Mouse (Mus musculus): ENCODE measurements at regions not wholly inside any gene's neighbourhood (a gene's known extent, or its start where the extent isn't known, plus 50 kb on each side); places are given as distances from the start of the nearest gene placed in this dataset.
A peak's percentile ranks its signal among the peaks of the same experiment; 100 is the strongest.

DNA sequence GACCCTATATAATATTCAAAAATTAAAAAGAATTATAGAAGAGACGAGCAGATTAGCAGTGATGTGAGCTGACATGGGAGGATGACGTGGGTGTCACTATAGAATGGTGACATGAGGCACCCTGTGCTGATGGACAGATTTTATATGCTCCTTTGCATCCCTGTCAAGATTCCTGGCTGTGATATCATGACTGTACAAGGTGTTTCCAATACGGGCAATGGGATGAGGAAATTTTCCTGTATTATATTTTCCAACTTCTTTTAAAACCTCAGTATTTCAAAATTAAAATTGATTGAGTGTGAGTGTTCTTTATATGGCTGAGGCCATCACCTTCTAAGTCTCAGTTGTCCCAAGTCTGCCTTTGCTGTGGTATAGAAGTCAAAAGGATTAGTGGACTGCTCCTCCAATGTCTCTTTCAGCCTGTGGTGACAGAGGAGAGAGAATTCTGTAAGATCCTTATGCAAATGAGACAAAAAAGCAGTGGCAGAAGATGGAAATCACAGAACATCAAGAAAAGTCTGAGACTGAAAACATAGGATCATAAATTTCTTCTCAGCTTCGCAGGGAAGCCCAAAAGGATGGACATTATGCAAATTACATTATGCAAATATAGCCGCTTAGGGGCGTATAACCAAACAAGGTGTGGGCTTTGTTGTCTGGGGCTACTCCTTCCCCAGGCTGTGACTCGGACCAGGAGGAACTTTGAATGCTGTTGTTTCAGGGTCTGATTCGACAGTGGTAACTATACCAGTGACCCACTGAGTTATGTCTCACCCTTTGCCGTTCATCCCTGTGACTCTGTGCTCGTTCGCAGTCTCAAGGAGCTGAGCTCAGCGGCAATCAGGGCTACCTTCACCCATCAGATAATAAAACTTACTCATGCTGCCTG, 483.0 kb upstream of the Fam92a start:
- H3K36me3 ChIP-seq (replicated peaks; ENCODE audit: low read length) = no peaks in the 10 kb centered on the region
- no peak overlapping the region for H3K4me3 ChIP-seq (replicated peaks)
- H3K9me3 ChIP-seq = no peaks in the 10 kb centered on the region
- H3K4me1 ChIP-seq = no peaks in the 10 kb centered on the region
- H3K27me3 ChIP-seq (replicated peaks) = no peaks in the 10 kb centered on the region
- TF ChIP-seq FLI1 (IDR thresholded peaks at IDR 0.05; ENCODE audit: low read length) (no peak), GATA1 (IDR thresholded peaks at IDR 0.05; ENCODE audit: borderline replicate concordance, low read length) (no peak)

DNA sequence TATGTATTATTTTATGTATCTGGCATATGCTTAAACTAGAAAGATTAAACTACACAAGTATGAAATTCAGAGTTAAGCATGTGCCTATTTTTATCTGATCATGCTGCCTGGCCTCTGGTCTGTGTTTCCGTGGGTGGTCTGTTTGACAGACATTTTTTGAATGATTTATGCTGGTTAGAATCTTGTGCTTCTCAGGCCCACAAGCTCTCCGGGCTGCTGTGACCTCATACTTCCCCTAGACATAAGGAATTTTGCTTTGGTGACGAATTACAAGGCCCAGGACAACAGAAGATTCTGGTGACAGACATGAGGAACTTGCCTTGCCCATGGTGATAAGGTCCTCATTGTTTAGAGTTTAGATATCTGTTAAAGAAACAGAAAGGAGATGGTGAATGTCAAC, 475.9 kb upstream of the Fam92a start:
- no peak for TF ChIP-seq FLI1 (IDR thresholded peaks at IDR 0.05; ENCODE audit: low read length)
- TF ChIP-seq GATA1 (IDR thresholded peaks at IDR 0.05; ENCODE audit: borderline replicate concordance, low read length) = no peak

DNA sequence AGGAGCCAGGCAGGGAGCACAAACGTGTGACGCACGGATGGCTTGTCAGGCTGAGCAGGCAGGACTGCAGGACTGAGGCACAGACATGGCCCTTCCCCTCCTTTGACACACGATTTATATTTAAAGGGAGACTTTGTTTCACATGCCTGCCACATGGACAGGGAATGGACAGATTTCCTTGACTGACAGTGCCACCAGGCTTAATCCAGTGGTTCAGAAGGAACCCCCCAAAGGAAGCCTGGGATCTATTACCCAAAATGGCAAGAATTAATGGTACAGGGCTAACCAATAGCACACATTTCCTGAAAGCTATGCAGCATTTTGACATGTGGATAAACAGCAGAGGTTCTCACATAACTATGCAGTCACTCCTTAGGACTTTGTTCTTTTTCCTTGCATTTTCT, 470.7 kb upstream of the Fam92a start:
- Histone ChIP-seq H3K4me1 (peaks cover 8% of the 10 kb centered on the region), H3K36me3 (replicated peaks; ENCODE audit: low read length) (no peaks in the 10 kb centered on the region), H3K27me3 (replicated peaks) (no peaks in the 10 kb centered on the region), H3K4me3 (replicated peaks) (peak overlapping the region; percentile 24), H3K9me3 (no peaks in the 10 kb centered on the region)
- no peak for TF ChIP-seq FLI1 (IDR thresholded peaks at IDR 0.05; ENCODE audit: low read length)
- no peak for TF ChIP-seq GATA1 (IDR thresholded peaks at IDR 0.05; ENCODE audit: borderline replicate concordance, low read length)

More for the DNA sequence above, 475.9 kb upstream of the Fam92a start:
- Histone ChIP-seq H3K27me3 (replicated peaks) (no peaks in the 10 kb centered on the region), H3K4me3 (replicated peaks) (no peak overlapping the region), H3K9me3 (no peaks in the 10 kb centered on the region), H3K4me1 (peaks cover 9% of the 10 kb centered on the region; the same call in 1 of the 2 replicates), H3K36me3 (replicated peaks; ENCODE audit: low read length) (no peaks in the 10 kb centered on the region)

GRCm38 (mm10) chr4:12629375-12629821, 457.6 kb upstream of the Fam92a start:
- no peak overlapping the region for H3K4me3 ChIP-seq (replicated peaks)
- no peaks in the 10 kb centered on the region for H3K36me3 ChIP-seq (replicated peaks; ENCODE audit: low read length)
- H3K9me3 ChIP-seq = no peaks in the 10 kb centered on the region
- peaks cover 53% of the 10 kb centered on the region for H3K4me1 ChIP-seq
- TF ChIP-seq GATA1 (IDR thresholded peaks at IDR 0.05; ENCODE audit: borderline replicate concordance, low read length) (no peak), FLI1 (IDR thresholded peaks at IDR 0.05; ENCODE audit: low read length) (no peak)
- H3K27me3 ChIP-seq (replicated peaks) = no peaks in the 10 kb centered on the region

DNA sequence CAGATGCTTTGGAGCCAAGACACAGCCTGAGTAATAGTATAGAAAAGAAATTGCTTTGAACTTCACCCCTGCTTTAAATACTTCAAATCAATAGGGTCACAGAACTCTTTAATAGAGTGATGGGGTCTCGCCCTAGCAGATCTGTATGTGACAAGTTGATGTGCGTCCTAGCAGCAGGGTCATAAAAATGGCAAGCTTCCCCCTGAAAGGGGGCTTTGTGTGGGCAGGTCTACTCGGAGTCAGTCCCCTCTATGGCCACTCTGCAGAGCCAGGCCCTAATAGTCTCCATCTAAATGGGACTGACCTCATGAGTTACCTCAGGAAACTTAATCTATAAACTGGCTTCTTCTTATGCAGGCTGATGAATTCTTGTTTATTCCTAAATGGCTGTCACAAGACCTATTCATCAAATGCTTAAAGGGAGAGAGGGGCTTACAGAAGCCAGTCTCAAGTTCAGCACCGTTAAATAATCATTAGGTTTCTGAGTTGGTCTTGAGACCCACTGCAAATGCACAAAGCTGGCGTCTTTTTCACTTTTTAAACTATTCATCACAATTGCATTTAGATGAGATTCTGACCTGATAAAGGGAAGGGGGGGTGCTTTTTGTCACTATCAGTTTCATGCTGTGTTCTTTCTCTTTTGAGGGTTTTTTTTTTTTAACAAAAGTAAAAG, 457.0 kb upstream of the Fam92a start:
- H3K36me3 ChIP-seq (replicated peaks; ENCODE audit: low read length) = no peaks in the 10 kb centered on the region
- no peaks in the 10 kb centered on the region for H3K9me3 ChIP-seq
- H3K4me3 ChIP-seq (replicated peaks) = no peak overlapping the region
- peaks cover 58% of the 10 kb centered on the region for H3K4me1 ChIP-seq
- TF ChIP-seq FLI1 (IDR thresholded peaks at IDR 0.05; ENCODE audit: low read length) (no peak), GATA1 (IDR thresholded peaks at IDR 0.05; ENCODE audit: borderline replicate concordance, low read length) (no peak)
- no peaks in the 10 kb centered on the region for H3K27me3 ChIP-seq (replicated peaks)

- TF ChIP-seq GATA1 (IDR thresholded peaks at IDR 0.05; ENCODE audit: borderline replicate concordance, low read length) = no peak
- TF ChIP-seq FLI1 (IDR thresholded peaks at IDR 0.05; ENCODE audit: low read length) = no peak
- H3K9me3 ChIP-seq = no peaks in the 10 kb centered on the region
- no peaks in the 10 kb centered on the region for H3K27me3 ChIP-seq (replicated peaks)
- H3K36me3 ChIP-seq (replicated peaks; ENCODE audit: low read length) = no peaks in the 10 kb centered on the region
- H3K4me1 ChIP-seq = peaks cover 58% of the 10 kb centered on the region
- H3K4me3 ChIP-seq (replicated peaks) = peak overlapping the region; percentile 14
Measured at GRCm38 (mm10) chr4:12627158-12627871, 455.5 kb upstream of the Fam92a start.

GRCm38 (mm10) chr4:12620756-12621270, 449.0 kb upstream of the Fam92a start:
- peaks cover 18% of the 10 kb centered on the region; the same call in 1 of the 2 replicates for H3K4me1 ChIP-seq
- no peak for TF ChIP-seq FLI1 (IDR thresholded peaks at IDR 0.05; ENCODE audit: low read length)
- TF ChIP-seq GATA1 (IDR thresholded peaks at IDR 0.05; ENCODE audit: borderline replicate concordance, low read length) = no peak
- no peak overlapping the region for H3K4me3 ChIP-seq (replicated peaks)
- H3K9me3 ChIP-seq = no peaks in the 10 kb centered on the region
- H3K36me3 ChIP-seq (replicated peaks; ENCODE audit: low read length) = no peaks in the 10 kb centered on the region
- no peaks in the 10 kb centered on the region for H3K27me3 ChIP-seq (replicated peaks)

- Histone ChIP-seq H3K4me1 (peaks cover 14% of the 10 kb centered on the region; the same call in 1 of the 2 replicates), H3K36me3 (replicated peaks; ENCODE audit: low read length) (no peaks in the 10 kb centered on the region), H3K27me3 (replicated peaks) (no peaks in the 10 kb centered on the region), H3K9me3 (no peaks in the 10 kb centered on the region), H3K4me3 (replicated peaks) (no peak overlapping the region)
- TF ChIP-seq FLI1 (IDR thresholded peaks at IDR 0.05; ENCODE audit: low read length) (no peak), GATA1 (IDR thresholded peaks at IDR 0.05; ENCODE audit: borderline replicate concordance, low read length) (no peak)
Measured at GRCm38 (mm10) chr4:12620059-12620755, 448.4 kb upstream of the Fam92a start.

- Histone ChIP-seq H3K9me3 (no peaks in the 10 kb centered on the region), H3K27me3 (replicated peaks) (no peaks in the 10 kb centered on the region), H3K36me3 (replicated peaks; ENCODE audit: low read length) (no peaks in the 10 kb centered on the region), H3K4me1 (peaks cover 7% of the 10 kb centered on the region; the same call in 1 of the 2 replicates), H3K4me3 (replicated peaks) (no peak overlapping the region)
- TF ChIP-seq FLI1 (IDR thresholded peaks at IDR 0.05; ENCODE audit: low read length) (no peak), GATA1 (IDR thresholded peaks at IDR 0.05; ENCODE audit: borderline replicate concordance, low read length) (no peak)
Measured at GRCm38 (mm10) chr4:12616665-12617064, 444.9 kb upstream of the Fam92a start.

All from megakaryocyte, embryonic 14.5 days (primary cell).